8 mouse cellular contexts compared by ENCODE assay signal in the genomic region with DNA sequence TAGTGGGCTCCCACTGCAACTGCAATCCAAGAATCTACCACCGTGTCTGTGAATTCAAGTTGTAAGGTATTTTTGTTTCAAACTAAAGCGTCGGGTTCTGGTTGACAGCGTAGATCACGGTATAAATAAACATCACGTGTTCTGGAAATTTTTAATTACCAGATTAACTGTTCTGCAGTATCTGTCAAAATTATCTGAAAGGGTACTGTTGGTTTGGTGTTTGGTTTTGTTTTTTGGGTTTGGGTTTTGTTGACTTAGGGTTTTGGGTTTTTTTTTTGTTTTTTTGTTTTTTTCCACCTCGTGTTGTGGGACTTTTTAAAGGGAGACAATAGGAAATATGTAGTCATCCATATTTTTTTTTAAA. TPM values are rescaled to one million over a fixed set of nuclear protein-coding genes. Genes with fewer than 3 reads are reported as not detected.
A peak's percentile ranks its signal among the peaks of the same experiment; 100 is the strongest.
DNase-seq lines count a peak whose midpoint lies in the region; ATAC-seq and TF ChIP-seq lines count a peak whose summit lies in the region.

No protein-coding gene starts in this region.

- H3K36me3 ChIP-seq in spleen, adult 2 months (ENCODE audit: control insufficient read depth, insufficient read depth, low read length): no peaks in the 10 kb centered on the region
- H3K36me3 ChIP-seq in limb, embryonic 13.5 days: no peaks in the 10 kb centered on the region
- no peaks in the 10 kb centered on the region for H3K36me3 ChIP-seq in stomach, embryonic 16.5 days (ENCODE audit: control insufficient read depth, insufficient read depth, low read length)

- peak overlapping the region; percentile 75 for H3K4me2 ChIP-seq in limb, embryonic 13.5 days (replicated peaks)
- peak overlapping the region; percentile 59 for H3K4me2 ChIP-seq in stomach, embryonic 16.5 days (ENCODE audit: low read depth, low read length)

- peaks cover 18% of the 10 kb centered on the region for H3K4me1 ChIP-seq in spleen, adult 2 months (ENCODE audit: control insufficient read depth, insufficient read depth, insufficient read length)
- H3K4me1 ChIP-seq in limb, embryonic 13.5 days: peaks cover 43% of the 10 kb centered on the region
- peaks cover 19% of the 10 kb centered on the region for H3K4me1 ChIP-seq in stomach, embryonic 16.5 days (ENCODE audit: control insufficient read depth, insufficient read depth, low read length)

- peak overlapping the region; percentile 96 for H3K4me3 ChIP-seq in gastrocnemius, adult 2 months
- H3K4me3 ChIP-seq in spleen, adult 2 months (ENCODE audit: extremely low read depth, insufficient read depth, insufficient read length): peak overlapping the region; percentile 79; the same call in 1 of the 2 replicates
- peak overlapping the region; percentile 94 for H3K4me3 ChIP-seq in limb, embryonic 13.5 days
- H3K4me3 ChIP-seq in stomach, embryonic 16.5 days (replicated peaks; ENCODE audit: low read length): peak overlapping the region; percentile 62

- no peak for TF ChIP-seq POLR2A in spleen, adult 2 months (IDR thresholded peaks at IDR 0.05; ENCODE audit: low read depth, low read length)

- peak overlapping the region; percentile 93 for H3K9ac ChIP-seq in limb, embryonic 13.5 days
- peak overlapping the region; percentile 96 for H3K9ac ChIP-seq in stomach, embryonic 16.5 days (ENCODE audit: low read length)

- DNase-seq in gastrocnemius, adult 2 months: no peak
- no peak for DNase-seq in gastrocnemius, postnatal 25 days
- no peak for DNase-seq in spleen, adult 2 months (ENCODE audit: low read depth in 1 of 2, low spot score in 2 of 2)
- DNase-seq in spleen, postnatal 10 days (ENCODE audit: low spot score in 2 of 2): no peak
- no peak for DNase-seq in urinary bladder, postnatal 25 days (ENCODE audit: low spot score)
- DNase-seq in cerebellum, postnatal 36 days: no peak

- no peaks in the 10 kb centered on the region for H3K9me3 ChIP-seq in limb, embryonic 13.5 days
- no peaks in the 10 kb centered on the region for H3K9me3 ChIP-seq in stomach, embryonic 16.5 days (replicated peaks; ENCODE audit: control insufficient read depth, low read length)

- intact Hi-C loops in gastrocnemius, adult 2 months (cut with DNase I): loop anchor here (5.0 kb wide), 1 partner anchor 114 kb away; a partner anchor contains a TSS

- H3K27ac ChIP-seq in gastrocnemius, adult 2 months: peak overlapping the region; percentile 91
- 0 out of 2 replicates have a peak overlapping the region, but pooled peaks have one; percentile 96 for H3K27ac ChIP-seq in spleen, adult 2 months (ENCODE audit: insufficient read depth, low read length)
- no peak overlapping the region for H3K27ac ChIP-seq in limb, embryonic 13.5 days
- H3K27ac ChIP-seq in stomach, embryonic 16.5 days (ENCODE audit: low read length): peak overlapping the region; percentile 96; the same call in 1 of the 2 replicates

- ATAC-seq in limb, embryonic 13.5 days (ENCODE audit: low FRiP score, low read depth): no peak
- ATAC-seq in stomach, embryonic 16.5 days (ENCODE audit: insufficient read depth, low FRiP score): no peak

- no peak for TF ChIP-seq CTCF in gastrocnemius, adult 2 months (IDR thresholded peaks at IDR 0.05)
- no peak for TF ChIP-seq CTCF in spleen, adult 2 months (IDR thresholded peaks at IDR 0.05; ENCODE audit: extremely low read depth, insufficient read depth, insufficient read length, insufficient replicate concordance)

- H3K27me3 ChIP-seq in spleen, adult 2 months (ENCODE audit: control insufficient read depth, insufficient read depth, low read length): no peaks in the 10 kb centered on the region
- H3K27me3 ChIP-seq in limb, embryonic 13.5 days: no peaks in the 10 kb centered on the region
- no peaks in the 10 kb centered on the region for H3K27me3 ChIP-seq in stomach, embryonic 16.5 days (ENCODE audit: control insufficient read depth, insufficient read depth, low read length)

- 2% methylated on average over 7 of the region's 7 CpGs for WGBS in spleen, adult 2 months
- WGBS in limb, embryonic 13.5 days: 1% methylated on average over 7 of the region's 7 CpGs
- under 1% methylated on average over 7 of the region's 7 CpGs for WGBS in stomach, embryonic 16.5 days

RNA-seq across cellular contexts. Expression of a gene that starts 0.7 kb away (rescaled TPM):
- 10 to 100 TPM; 40.1 to 63.3 TPM for total RNA-seq in gastrocnemius, adult 2 months (2021)
- 10 to 100 TPM; 41.6 to 61.0 TPM for total RNA-seq in gastrocnemius, postnatal 25 days (2021)
- polyA plus RNA-seq in spleen, adult 2 months (2012; rRNA removed): 3.6 and 3.7 TPM in 2 replicates
- polyA plus RNA-seq in limb, embryonic 13.5 days (2015; fragmentation: Nextera tagmentation; extraction: Ambion mirVana): 8.5 and 10.6 TPM in 2 replicates
- polyA plus RNA-seq in stomach, embryonic 16.5 days (2015; fragmentation: Nextera tagmentation; extraction: Ambion mirVana): 7.3 and 8.2 TPM in 2 replicates

RNA-seq across cellular contexts. Expression of a gene that starts 32.3 kb away (rescaled TPM):
- total RNA-seq in gastrocnemius, adult 2 months (2021): 1 to 10 TPM; 6.3 to 9.3 TPM
- total RNA-seq in gastrocnemius, postnatal 25 days (2021): 10 to 100 TPM in 1 of 2 experiments, 1 to 10 TPM in 1; 8.0 to 11.5 TPM
- 3.7 and 4.9 TPM in 2 replicates for polyA plus RNA-seq in spleen, adult 2 months (2012; rRNA removed)
- 5.5 and 5.7 TPM in 2 replicates for polyA plus RNA-seq in limb, embryonic 13.5 days (2015; fragmentation: Nextera tagmentation; extraction: Ambion mirVana)
- polyA plus RNA-seq in stomach, embryonic 16.5 days (2015; fragmentation: Nextera tagmentation; extraction: Ambion mirVana): 5.7 and 6.4 TPM in 2 replicates
